Mouse (Mus musculus) ES-E14 (cell line): ENCODE data around the gene Hspa1l. TPM values are rescaled to one million over a fixed set of nuclear protein-coding genes. Genes with fewer than 3 reads are reported as not detected.

Experiments
- DNase-seq: peaks from one replicate; pipeline ENCODE4 v3.0.0-alpha.2; 2013; ENCODE audit warnings: low read depth, low spot score
- H3K27ac ChIP-seq: 2 replicates; pipeline ENCODE4 v1.5.1; 2012; ENCODE audit warnings: low read depth, mild to moderate bottlenecking, low read length, moderate library complexity, mixed read lengths; ENCODE audit not compliant: poor library complexity, insufficient read depth, severe bottlenecking
- H3K36me3 ChIP-seq: 2 replicates; pipeline ENCODE4 v1.6.1; 2012; ENCODE audit warnings: mild to moderate bottlenecking, low read length, moderate library complexity, mixed read lengths; ENCODE audit not compliant: control insufficient read depth, poor library complexity, insufficient read depth, severe bottlenecking
- H3K4me1 ChIP-seq, 2 experiments: fragments of 150-350 bp in 1 of 2; sonication (generic) in 1 of 2; 2 replicates each; pipeline ENCODE4 v1.6.1; 2012; ENCODE audit warnings: low read length in 2 of 2, mild to moderate bottlenecking in 1 of 2, mixed read lengths in 1 of 2; ENCODE audit not compliant: control insufficient read depth in 2 of 2, insufficient read depth in 2 of 2, poor library complexity in 1 of 2
- H3K4me3 ChIP-seq, 2 experiments: fragments of 150-350 bp in 1 of 2; sonication (generic) in 1 of 2; 2 replicates each; pipeline ENCODE4 v1.5.1; 2012; ENCODE audit warnings: low read length in 2 of 2, low read depth in 1 of 2, mild to moderate bottlenecking in 1 of 2, mixed read lengths in 1 of 2; ENCODE audit not compliant: insufficient read depth in 1 of 2, poor library complexity in 1 of 2, severe bottlenecking in 1 of 2
- H3K9ac ChIP-seq: 2 replicates; pipeline ENCODE4 v1.6.1; 2012; ENCODE audit warnings: low read depth, mild to moderate bottlenecking, low read length, mixed read lengths; ENCODE audit not compliant: poor library complexity, insufficient read depth, severe bottlenecking
- H3K9me3 ChIP-seq: fragments of 150-350 bp; sonication (generic); 2 replicates; pipeline ENCODE4 v1.6.1; 2012; ENCODE audit warnings: low read depth, mild to moderate bottlenecking, low read length; ENCODE audit not compliant: control insufficient read depth, insufficient read depth
- CHD2 ChIP-seq: IDR thresholded peaks from 2 replicates; pipeline ENCODE4 v1.6.1; 2014; ENCODE audit warnings: mild to moderate bottlenecking, low read depth, low read length, inconsistent platforms
- HCFC1 ChIP-seq: IDR thresholded peaks from 2 replicates; pipeline ENCODE4 v1.6.1; 2012; ENCODE audit warnings: low read length, inconsistent platforms, borderline replicate concordance; ENCODE audit not compliant: insufficient read depth
- MAFK ChIP-seq: IDR thresholded peaks from 2 replicates; pipeline ENCODE4 v1.6.1; 2014; ENCODE audit warnings: mild to moderate bottlenecking, low read depth, low read length, inconsistent platforms; ENCODE audit not compliant: insufficient read depth
- ZC3H11A ChIP-seq: IDR thresholded peaks from 2 replicates; pipeline ENCODE4 v1.6.1; 2012; ENCODE audit warnings: low read depth, mild to moderate bottlenecking, inconsistent platforms, low read length, borderline replicate concordance
- ZNF384 ChIP-seq: IDR thresholded peaks from 2 replicates; pipeline ENCODE4 v1.6.1; 2012; ENCODE audit warnings: low read depth, low read length, inconsistent platforms
- in situ Hi-C, 2 experiments: fragments of 600-800 bp; cut with MboI; formaldehyde crosslinking; loops; one replicate each; pipeline ENCODE4 v1.15.1; 2025; ENCODE audit warnings: low sequenced_read_pairs in 2 of 2, inconsistent platforms in 1 of 2; ENCODE audit not compliant: unreplicated experiment in 2 of 2
- total RNA-seq: library from RNA; depleted of rRNA; stranded (reverse); fragments of 300-350 nt; gene quantifications from 2 replicates; pipeline ENCODE4 v1.2.3, GENCODE M21; 2012

Gene Hspa1l
- total RNA-seq, 1 experiment = 0.45 TPM

DNA sequence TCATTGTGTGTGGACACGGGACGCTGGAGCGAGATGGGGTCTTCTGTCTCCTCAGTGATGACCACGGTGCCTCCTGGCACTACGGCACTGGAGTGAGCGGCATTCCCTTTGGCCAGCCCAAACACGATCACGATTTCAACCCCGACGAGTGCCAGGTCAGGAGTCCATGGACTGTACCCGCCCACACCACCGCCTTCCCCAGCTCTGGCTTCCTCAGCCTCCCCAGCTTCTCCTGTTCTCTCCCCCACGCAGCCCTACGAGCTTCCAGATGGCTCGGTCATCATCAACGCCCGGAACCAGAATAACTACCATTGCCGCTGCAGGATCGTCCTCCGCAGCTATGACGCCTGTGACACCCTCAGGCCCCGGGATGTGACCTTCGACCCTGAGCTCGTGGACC, 38.5 kb upstream of the Hspa1l start:
- peaks cover 14% of the 10 kb centered on the region; the same call in 1 of the 2 replicates for H3K36me3 ChIP-seq
- H3K4me3 ChIP-seq = peak overlapping the region; percentile 1 to 20; a peak in 1 of 4 replicates
- in situ Hi-C loops = no loop called here
- TF ChIP-seq CHD2 (no peak), ZNF384 (no peak), HCFC1 (no peak), ZC3H11A (no peak)
- no peak overlapping the region for H3K27ac ChIP-seq
- H3K4me1 ChIP-seq = peaks cover 0 to 12% of the 10 kb centered on the region in 2 experiments; a peak in 2 of 4 replicates
- H3K9me3 ChIP-seq = no peaks in the 10 kb centered on the region
- no peak for DNase-seq
- peak overlapping the region; percentile 2; the same call in 1 of the 2 replicates for H3K9ac ChIP-seq

DNA sequence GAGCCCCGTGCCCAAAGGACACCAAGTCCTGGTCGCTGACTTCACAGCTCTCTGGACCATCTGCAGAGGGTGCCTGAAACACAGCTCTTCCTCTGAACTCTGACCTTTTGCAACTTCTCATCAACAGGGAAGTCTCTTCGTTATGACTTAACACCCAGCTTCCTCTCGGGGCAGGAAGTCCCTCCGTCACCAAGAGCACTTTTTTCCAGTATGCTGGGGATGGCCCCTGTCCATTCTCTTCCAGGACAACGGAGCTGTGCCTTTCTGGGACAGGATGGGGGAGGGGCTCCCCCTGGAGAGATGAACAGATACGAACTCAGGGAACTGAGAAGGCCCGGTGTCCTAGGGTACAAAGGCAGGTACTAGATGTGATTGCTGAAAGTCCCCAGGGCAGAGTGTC, 37.7 kb upstream of the Hspa1l start:
- H3K9me3 ChIP-seq = no peaks in the 10 kb centered on the region
- H3K27ac ChIP-seq = no peak overlapping the region
- peaks cover 0 to 12% of the 10 kb centered on the region in 2 experiments; a peak in 2 of 4 replicates for H3K4me1 ChIP-seq
- in situ Hi-C loops = no loop called here
- no peak for DNase-seq
- no peak overlapping the region for H3K4me3 ChIP-seq
- H3K36me3 ChIP-seq = peaks cover 14% of the 10 kb centered on the region; the same call in 1 of the 2 replicates
- peak overlapping the region; percentile 4; the same call in 1 of the 2 replicates for H3K9ac ChIP-seq
- TF ChIP-seq HCFC1 (no peak), ZNF384 (no peak), CHD2 (no peak), MAFK (no peak), ZC3H11A (no peak)

DNA sequence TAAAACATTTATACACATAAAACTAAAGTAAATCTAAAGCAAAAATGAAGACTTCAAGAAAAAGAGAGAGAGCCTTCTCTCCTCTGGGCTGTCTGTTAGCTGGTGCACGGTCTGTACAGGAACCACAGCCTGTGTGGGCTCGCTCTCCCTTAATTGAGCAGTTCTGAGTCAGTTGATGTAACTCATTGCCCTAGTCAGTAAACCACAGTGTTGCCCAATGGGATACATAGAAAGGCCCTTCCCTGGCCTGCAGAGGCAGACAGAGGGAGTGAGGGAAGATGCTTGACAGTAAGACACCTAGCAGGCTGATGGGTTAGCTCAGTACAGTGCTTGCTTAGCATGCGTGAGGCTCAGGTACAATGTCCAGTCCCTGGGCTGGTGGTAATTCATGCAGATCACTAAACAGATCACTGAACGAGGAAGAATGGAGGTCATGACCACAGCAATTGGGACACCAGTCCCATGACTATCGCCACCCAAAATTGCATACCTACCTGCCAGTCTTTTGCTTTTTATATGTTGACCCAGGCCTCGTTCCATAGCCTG, 34.5 kb upstream of the Hspa1l start:
- no peak overlapping the region for H3K27ac ChIP-seq
- H3K36me3 ChIP-seq = peaks cover 12% of the 10 kb centered on the region; the same call in 1 of the 2 replicates
- no peak overlapping the region for H3K4me3 ChIP-seq
- no peaks in the 10 kb centered on the region for H3K9me3 ChIP-seq
- DNase-seq = no peak
- H3K9ac ChIP-seq = no peak overlapping the region
- TF ChIP-seq MAFK = no peak
- no peak for TF ChIP-seq ZC3H11A
- TF ChIP-seq HCFC1 = no peak
- TF ChIP-seq CHD2 = no peak
- TF ChIP-seq ZNF384 = no peak
- in situ Hi-C loops = no loop called here
- H3K4me1 ChIP-seq = peaks cover 0 to 10% of the 10 kb centered on the region in 2 experiments; a peak in 2 of 4 replicates

DNA sequence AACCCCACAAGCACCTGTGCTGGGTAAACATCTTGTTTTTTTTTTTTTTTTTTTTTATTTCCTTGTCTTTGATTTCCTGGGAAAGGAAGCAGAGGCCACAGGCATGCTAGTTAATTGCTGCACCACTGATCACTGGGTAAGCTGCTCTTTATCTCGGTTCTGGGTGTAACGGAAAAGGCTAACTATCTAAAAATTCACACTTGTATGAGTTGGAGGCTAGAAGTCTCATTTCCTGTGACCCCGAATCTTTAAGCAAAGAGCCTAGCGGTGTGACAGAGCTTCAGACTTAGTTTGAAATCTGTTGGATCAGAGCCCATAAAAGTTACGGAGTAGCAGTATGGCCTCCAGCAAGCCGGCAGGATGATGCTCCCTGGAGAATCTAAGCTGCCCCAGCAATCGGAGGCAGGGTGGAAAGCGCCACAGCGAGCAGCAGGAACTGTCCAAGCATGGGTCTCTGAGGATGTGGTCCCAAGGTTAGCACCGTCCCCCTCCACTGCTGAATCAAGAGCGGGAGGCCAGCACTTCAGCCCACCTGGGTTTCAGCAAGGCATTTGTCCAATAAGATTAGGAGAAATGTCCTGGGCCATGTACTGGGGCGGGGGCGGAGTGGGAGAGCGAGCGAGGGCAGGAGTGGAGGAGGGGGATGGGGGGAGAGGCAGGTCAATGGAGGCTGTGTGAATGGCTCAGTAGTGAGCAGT, 31.0 kb upstream of the Hspa1l start:
- peak overlapping the region; percentile 20 for H3K9ac ChIP-seq

More for the DNA sequence above, 31.0 kb upstream of the Hspa1l start:
- H3K9me3 ChIP-seq = no peaks in the 10 kb centered on the region
- no peak for DNase-seq
- H3K36me3 ChIP-seq = no peaks in the 10 kb centered on the region
- no peak overlapping the region; the same call in 1 of the 2 replicates for H3K27ac ChIP-seq
- H3K4me1 ChIP-seq = no peaks in the 10 kb centered on the region
- H3K4me3 ChIP-seq = peak overlapping the region; percentile 36 to 60
- in situ Hi-C loops = no loop called here
- TF ChIP-seq CHD2 (no peak), ZNF384 (peak; percentile 86)
